Mouse (Mus musculus) hindbrain, embryonic 14.5 days (tissue): ENCODE data around the gene Olfr827. TPM values are rescaled to one million over a fixed set of nuclear protein-coding genes. Genes with fewer than 3 reads are reported as not detected.

Source experiments
- ATAC-seq: fragments of 200-750 bp; cut with Nextera tagmentation; 2 replicates; pipeline ENCODE4 v1.8.0; 2017; ENCODE audit warnings: moderate number of reproducible peaks, mild to moderate bottlenecking, moderate TSS enrichment, moderate library complexity; ENCODE audit not compliant: low FRiP score
- DNase-seq: peaks from one replicate; pipeline ENCODE4 v3.0.0-alpha.2; 2015; ENCODE audit warnings: low spot score
- H3K27ac ChIP-seq: fragments of 300-500 bp; sonication (generic); 2 replicates; pipeline ENCODE4 v1.5.1; 2014; ENCODE audit warnings: mild to moderate bottlenecking, moderate library complexity
- H3K27me3 ChIP-seq: fragments of 300-500 bp; sonication (generic); 2 replicates; pipeline ENCODE4 v1.6.1; 2014; ENCODE audit warnings: mild to moderate bottlenecking, low read length, mixed read lengths; ENCODE audit not compliant: control insufficient read depth, insufficient read depth
- H3K36me3 ChIP-seq: fragments of 300-500 bp; sonication (generic); replicated peaks from 2 replicates; pipeline ENCODE4 v1.6.1; 2014; ENCODE audit not compliant: control insufficient read depth, insufficient read depth
- H3K4me1 ChIP-seq: fragments of 300-500 bp; sonication (generic); replicated peaks from 2 replicates; pipeline ENCODE4 v1.6.1; 2014; ENCODE audit warnings: antibody characterized with exemption, low read length, mixed read lengths; ENCODE audit not compliant: control insufficient read depth, insufficient read depth
- H3K4me2 ChIP-seq: fragments of 300-500 bp; sonication (generic); replicated peaks from 2 replicates; pipeline ENCODE4 v1.6.1; 2014; ENCODE audit warnings: mild to moderate bottlenecking, moderate library complexity
- H3K4me3 ChIP-seq: fragments of 300-500 bp; sonication (generic); replicated peaks from 2 replicates; pipeline ENCODE4 v1.5.1; 2014; ENCODE audit warnings: mild to moderate bottlenecking, low read length
- H3K9ac ChIP-seq: fragments of 300-500 bp; sonication (generic); 2 replicates; pipeline ENCODE4 v1.6.1; 2014
- H3K9me3 ChIP-seq: fragments of 300-500 bp; sonication (generic); 2 replicates; pipeline ENCODE4 v1.6.1; 2016; ENCODE audit warnings: low read length; ENCODE audit not compliant: control insufficient read depth
- WGBS: fragments of 180-500 bp; shearing (Covaris S2); extraction: QIAGEN DNeasy Blood & Tissue Kit; methylation state at CpG from one replicate; pipeline ENCODE4 v1.1.7; 2014; 5-methylcytosine and 5-hydroxymethylcytosine counted together
- polyA plus RNA-seq: library from polyadenylated mRNA; unstranded; fragments of >200 nt; fragmentation: Nextera tagmentation; extraction: Ambion mirVana; gene quantifications from 2 replicates; pipeline ENCODE4 v1.2.1, GENCODE M21; 2014

The Olfr827 gene
- polyA plus RNA-seq, 1 experiment from 2014 or later = not detected

DNA sequence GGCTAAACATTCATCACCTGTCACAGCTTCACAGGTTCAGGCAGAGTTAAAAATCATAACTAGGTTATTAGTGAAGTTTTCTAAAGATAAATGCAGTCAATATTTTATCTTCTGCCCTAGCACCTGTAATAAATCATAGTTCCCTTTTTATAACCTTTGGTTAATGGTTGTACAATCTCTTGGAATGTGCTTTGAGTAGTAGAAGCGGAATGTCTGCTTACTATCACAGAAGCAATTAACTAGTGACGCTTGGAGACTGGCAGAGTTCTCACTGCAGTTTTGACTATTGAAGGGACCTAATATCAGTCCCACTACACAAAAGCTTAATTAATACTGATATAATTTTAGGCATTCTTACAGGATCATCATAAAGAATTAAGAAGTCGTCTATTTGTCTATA is 10.8 kb upstream of the Olfr827 start:
- no peaks in the 10 kb centered on the region for H3K27me3 ChIP-seq

GRCm38 (mm10) chr10:130184086-130184485 is 30.1 kb downstream of the Olfr827 start, which contains the start of gene Olfr826:
Olfr826 (minus strand) TSS chr10:130184186.
- WGBS = 75% methylated on average over 1 of the region's 1 CpGs
- Histone ChIP-seq H3K27me3 (no peaks in the 10 kb centered on the region), H3K4me3 (no peak within 1 kb of the TSS), H3K4me2 (no peak within 1 kb of the TSS), H3K4me1 (no peaks in the 10 kb centered on the region), H3K9ac (no peak within 1 kb of the TSS), H3K36me3 (no peaks in the 10 kb centered on the region), H3K27ac (no peak within 1 kb of the TSS), H3K9me3 (no peaks in the 10 kb centered on the region)
- no peak for ATAC-seq
- DNase-seq = no peak

More for the DNA sequence above, 10.8 kb upstream of the Olfr827 start:
- Histone ChIP-seq H3K27ac (no peak overlapping the region), H3K4me2 (no peak overlapping the region), H3K4me1 (no peaks in the 10 kb centered on the region), H3K4me3 (no peak overlapping the region), H3K9me3 (no peaks in the 10 kb centered on the region), H3K36me3 (no peaks in the 10 kb centered on the region), H3K9ac (no peak overlapping the region)
- ATAC-seq = no peak
- 89% methylated on average over 3 of the region's 3 CpGs for WGBS
- DNase-seq = no peak

- Histone ChIP-seq H3K4me1 (no peaks in the 10 kb centered on the region), H3K27me3 (no peaks in the 10 kb centered on the region), H3K27ac (no peak within 1 kb of the TSS), H3K9ac (no peak within 1 kb of the TSS), H3K4me3 (no peak within 1 kb of the TSS), H3K4me2 (no peak within 1 kb of the TSS), H3K36me3 (no peaks in the 10 kb centered on the region), H3K9me3 (no peaks in the 10 kb centered on the region)
- DNase-seq (no peak), ATAC-seq (no peak)
These were observed 47.5 kb downstream of the Olfr827 start, which contains the start of gene Olfr825 for GRCm38 (mm10) chr10:130166666-130167065. Olfr825 (minus strand) TSS chr10:130166766.

- H3K9me3 ChIP-seq = no peaks in the 10 kb centered on the region
- H3K4me2 ChIP-seq = no peak overlapping the region
- no peaks in the 10 kb centered on the region for H3K4me1 ChIP-seq
- ATAC-seq = no peak
- no peak overlapping the region for H3K4me3 ChIP-seq
- H3K36me3 ChIP-seq = no peaks in the 10 kb centered on the region
- no peak overlapping the region for H3K27ac ChIP-seq
- H3K27me3 ChIP-seq = no peaks in the 10 kb centered on the region
- no peak overlapping the region for H3K9ac ChIP-seq
- DNase-seq = no peak
These were observed 49.0 kb downstream of the Olfr827 start for GRCm38 (mm10) chr10:130165196-130165595.

Other genes with a start within 250 kb of the Olfr827 start
- gene Olfr819, start 247.1 kb downstream of the Olfr827 start, polyA plus RNA-seq = not detected in 2 replicates
- gene Olfr247, start 238.3 kb downstream of the Olfr827 start, polyA plus RNA-seq = not detected in 2 replicates
- not detected in 2 replicates for gene Gm10310, start 229.3 kb downstream of the Olfr827 start, polyA plus RNA-seq
- not detected in 2 replicates for gene Olfr820, start 201.8 kb downstream of the Olfr827 start, polyA plus RNA-seq
- not detected in 2 replicates for gene Olfr821, start 184.1 kb downstream of the Olfr827 start, polyA plus RNA-seq
- gene Olfr822, start 143.2 kb downstream of the Olfr827 start, polyA plus RNA-seq = not detected in 2 replicates
- not detected in 2 replicates for gene Olfr823, start 99.0 kb downstream of the Olfr827 start, polyA plus RNA-seq
- gene Olfr824, start 84.4 kb downstream of the Olfr827 start, polyA plus RNA-seq = not detected in 2 replicates
- not detected in 2 replicates for gene Olfr825, start 47.6 kb downstream of the Olfr827 start, polyA plus RNA-seq
- not detected in 2 replicates for gene Olfr826, start 30.2 kb downstream of the Olfr827 start, polyA plus RNA-seq
- gene Neurod4, start 65.8 kb upstream of the Olfr827 start, polyA plus RNA-seq = 1.2 and 2.1 TPM in 2 replicates
- gene Tespa1, start 108.5 kb upstream of the Olfr827 start, polyA plus RNA-seq = not detected in 2 replicates
- gene Vmn2r84, start 179.9 kb upstream of the Olfr827 start, polyA plus RNA-seq = 0.05 TPM in 1 of 2 replicates, not detected in the other
- 0.03 and 0.05 TPM in 2 replicates for gene Vmn2r85, start 215.3 kb upstream of the Olfr827 start, polyA plus RNA-seq
- 0.03 TPM in 1 of 2 replicates, not detected in the other for gene Vmn2r86, start 241.6 kb upstream of the Olfr827 start, polyA plus RNA-seq